Mouse (Mus musculus): ENCODE results near the gene Dhx58.

DNA sequence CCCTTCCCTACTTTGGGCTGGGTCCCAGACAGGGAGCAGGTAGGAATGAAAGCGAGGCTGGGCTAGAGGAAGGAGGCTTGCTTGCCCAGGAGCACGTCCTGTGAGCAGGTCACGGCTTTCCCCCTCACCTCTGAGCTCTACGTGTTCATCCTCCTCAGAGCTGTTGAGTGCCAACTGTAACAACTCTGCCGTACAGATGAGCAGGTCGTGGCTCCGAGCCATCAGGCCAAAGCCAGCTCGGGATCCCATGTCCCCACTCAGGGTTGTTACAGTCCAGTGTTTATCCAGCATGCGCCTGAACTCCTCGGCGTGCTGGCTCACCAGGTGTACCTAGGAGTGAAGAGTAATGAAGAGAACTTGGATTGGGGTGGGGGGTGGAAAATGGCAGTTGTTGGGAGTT lies 705 bp downstream of the Dhx58 start:
- TF ChIP-seq CTCF (IDR thresholded peaks at IDR 0.05; ENCODE audit: low read depth) = no peak
- no peak for TF ChIP-seq EP300 (optimal IDR thresholded peaks at IDR 0.05)

All from stomach, postnatal 0 days (tissue).